Mouse (Mus musculus): ENCODE results near the gene Ssbp3. TPM values are rescaled to one million over a fixed set of nuclear protein-coding genes. Genes with fewer than 3 reads are reported as not detected.

Ssbp3 gene
- polyA plus RNA-seq, 1 experiment from 2014 or later: 73.2 TPM

DNA sequence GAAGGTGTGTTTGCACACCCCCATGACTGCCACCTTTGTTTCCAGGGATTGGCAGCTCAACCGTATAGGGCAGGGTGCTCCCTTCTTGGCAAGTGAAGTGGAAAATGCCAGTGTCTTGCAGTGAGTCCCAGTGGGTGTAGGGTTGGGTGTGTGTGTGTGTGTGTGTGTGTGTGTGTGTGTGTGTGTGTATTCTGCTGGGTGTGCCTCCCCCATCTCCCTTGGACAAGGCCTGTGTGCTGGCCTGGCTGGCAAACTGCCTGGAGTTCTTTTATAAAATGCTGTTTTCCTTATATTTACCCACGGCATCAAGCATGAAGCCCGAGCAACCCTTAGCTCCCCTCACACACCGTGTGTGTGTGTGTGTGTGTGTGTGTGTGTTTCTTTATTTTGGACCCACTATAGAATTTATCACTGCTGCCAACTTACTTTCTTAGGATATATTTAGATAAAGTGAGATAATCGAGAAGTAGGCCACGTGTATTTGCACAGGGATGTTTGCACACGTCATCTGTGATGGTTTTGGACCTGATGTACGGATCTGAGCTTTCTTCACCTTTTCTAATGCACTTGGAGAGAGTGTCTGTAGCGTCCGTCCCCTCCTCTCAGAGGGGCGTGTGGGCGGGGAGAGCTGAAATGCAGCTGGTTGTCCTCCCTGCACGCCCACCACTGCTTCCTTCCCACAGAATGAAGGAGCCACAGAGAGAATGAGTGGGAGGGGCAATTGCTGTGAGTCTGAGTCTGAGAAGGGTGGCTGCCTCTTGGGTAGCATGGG lies 86.0 kb downstream of the Ssbp3 start:
- DNase-seq (ENCODE audit: low spot score): no peak
- peaks cover 31% of the 10 kb centered on the region for H3K4me1 ChIP-seq (replicated peaks; ENCODE audit: control insufficient read depth, insufficient read depth, low read length)

DNA sequence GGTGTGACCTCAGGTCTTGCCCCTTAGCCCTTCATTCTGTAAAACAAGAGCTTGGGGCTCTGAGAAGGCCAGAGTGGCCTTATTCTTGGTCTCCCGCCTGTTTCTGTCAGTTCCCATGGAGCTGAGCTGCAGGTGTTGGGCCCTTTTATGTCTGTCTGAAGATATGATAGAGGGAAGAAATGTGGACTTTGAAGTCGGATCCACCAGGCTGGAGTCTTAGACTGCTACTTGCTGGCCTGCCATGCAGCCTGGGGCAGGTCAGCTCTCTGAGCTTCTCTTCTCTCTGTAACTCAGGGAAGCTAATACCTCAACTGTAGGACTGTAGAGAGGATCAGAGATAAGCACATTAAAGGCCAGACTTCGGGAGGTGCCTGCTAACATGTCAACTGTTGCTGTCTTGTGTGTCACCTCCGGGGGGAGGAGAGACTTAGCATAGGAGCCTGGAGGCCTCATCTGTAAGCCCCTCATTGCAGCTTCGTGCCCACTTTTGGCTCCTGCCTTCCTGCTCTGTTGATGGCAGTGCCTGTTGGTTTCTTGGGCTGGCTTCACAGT lies 90.8 kb downstream of the Ssbp3 start:
- peaks cover 46% of the 10 kb centered on the region for H3K4me1 ChIP-seq (replicated peaks; ENCODE audit: control insufficient read depth, insufficient read depth, low read length)
- no peak overlapping the region for H3K9ac ChIP-seq (ENCODE audit: low read length)
- H3K36me3 ChIP-seq (ENCODE audit: control insufficient read depth, insufficient read depth, low read length): no peaks in the 10 kb centered on the region
- DNase-seq (ENCODE audit: low spot score): no peak
- H3K9me3 ChIP-seq (ENCODE audit: control insufficient read depth, low read length): no peaks in the 10 kb centered on the region
- no peaks in the 10 kb centered on the region for H3K27me3 ChIP-seq (replicated peaks; ENCODE audit: control insufficient read depth, insufficient read depth, low read length)
- no peak for ATAC-seq (replicated peaks; ENCODE audit: low FRiP score, low TSS enrichment, low read depth)
- H3K27ac ChIP-seq (ENCODE audit: low read depth): 0 out of 2 replicates have a peak overlapping the region, but pooled peaks have one; percentile 1
- no peak overlapping the region for H3K4me2 ChIP-seq (ENCODE audit: low read length)
- WGBS: 61% methylated on average over 5 of the region's 5 CpGs
- no peak overlapping the region for H3K4me3 ChIP-seq (ENCODE audit: low read depth, low read length)

More for the DNA sequence above, 86.0 kb downstream of the Ssbp3 start:
- H3K27ac ChIP-seq (ENCODE audit: low read depth): no peak overlapping the region
- H3K36me3 ChIP-seq (ENCODE audit: control insufficient read depth, insufficient read depth, low read length): no peaks in the 10 kb centered on the region
- no peaks in the 10 kb centered on the region for H3K9me3 ChIP-seq (ENCODE audit: control insufficient read depth, low read length)
- ATAC-seq (replicated peaks; ENCODE audit: low FRiP score, low TSS enrichment, low read depth): no peak
- H3K9ac ChIP-seq (ENCODE audit: low read length): no peak overlapping the region
- no peak overlapping the region for H3K4me2 ChIP-seq (ENCODE audit: low read length)
- 33% methylated on average over 13 of the region's 13 CpGs for WGBS
- H3K4me3 ChIP-seq (ENCODE audit: low read depth, low read length): no peak overlapping the region
- H3K27me3 ChIP-seq (replicated peaks; ENCODE audit: control insufficient read depth, insufficient read depth, low read length): no peaks in the 10 kb centered on the region

DNA sequence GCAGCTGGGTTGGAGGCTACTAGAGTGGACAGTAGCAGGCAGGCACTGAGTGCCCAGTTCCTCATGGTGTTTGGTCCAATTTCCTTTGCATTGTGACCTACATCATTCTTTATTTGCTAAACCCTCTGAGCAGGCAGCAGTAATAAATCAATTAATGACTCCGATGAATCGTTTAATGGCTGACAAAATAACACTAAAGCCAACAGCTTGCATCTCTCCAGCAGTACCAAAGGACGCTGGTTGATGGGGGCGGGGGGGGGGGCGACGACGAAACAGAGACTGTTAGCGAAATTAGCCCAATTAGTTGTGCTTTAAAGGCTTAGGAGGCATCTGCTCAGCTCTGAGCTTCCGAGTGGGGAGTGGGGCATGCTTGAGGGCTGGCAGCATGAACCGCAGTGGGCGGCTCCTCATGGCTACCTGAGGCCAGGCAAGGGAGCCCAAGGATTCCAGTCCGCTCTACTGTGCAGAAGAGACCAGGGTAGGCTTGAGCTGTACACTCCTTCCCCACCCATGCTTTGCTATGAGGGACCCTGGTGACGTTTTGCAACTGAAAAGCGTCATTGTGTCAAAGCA lies 91.5 kb downstream of the Ssbp3 start:
- ATAC-seq (replicated peaks; ENCODE audit: low FRiP score, low TSS enrichment, low read depth): peak; percentile 32; the same call in 1 of the 2 replicates
- 49% methylated on average over 14 of the region's 14 CpGs for WGBS
- Histone ChIP-seq H3K4me1 (replicated peaks; ENCODE audit: control insufficient read depth, insufficient read depth, low read length) (peaks cover 39% of the 10 kb centered on the region), H3K36me3 (ENCODE audit: control insufficient read depth, insufficient read depth, low read length) (no peaks in the 10 kb centered on the region), H3K9ac (ENCODE audit: low read length) (no peak overlapping the region), H3K27ac (ENCODE audit: low read depth) (no peak overlapping the region), H3K27me3 (replicated peaks; ENCODE audit: control insufficient read depth, insufficient read depth, low read length) (no peaks in the 10 kb centered on the region), H3K9me3 (ENCODE audit: control insufficient read depth, low read length) (no peaks in the 10 kb centered on the region), H3K4me3 (ENCODE audit: low read depth, low read length) (no peak overlapping the region), H3K4me2 (ENCODE audit: low read length) (no peak overlapping the region)
- DNase-seq (ENCODE audit: low spot score): no peak

DNA sequence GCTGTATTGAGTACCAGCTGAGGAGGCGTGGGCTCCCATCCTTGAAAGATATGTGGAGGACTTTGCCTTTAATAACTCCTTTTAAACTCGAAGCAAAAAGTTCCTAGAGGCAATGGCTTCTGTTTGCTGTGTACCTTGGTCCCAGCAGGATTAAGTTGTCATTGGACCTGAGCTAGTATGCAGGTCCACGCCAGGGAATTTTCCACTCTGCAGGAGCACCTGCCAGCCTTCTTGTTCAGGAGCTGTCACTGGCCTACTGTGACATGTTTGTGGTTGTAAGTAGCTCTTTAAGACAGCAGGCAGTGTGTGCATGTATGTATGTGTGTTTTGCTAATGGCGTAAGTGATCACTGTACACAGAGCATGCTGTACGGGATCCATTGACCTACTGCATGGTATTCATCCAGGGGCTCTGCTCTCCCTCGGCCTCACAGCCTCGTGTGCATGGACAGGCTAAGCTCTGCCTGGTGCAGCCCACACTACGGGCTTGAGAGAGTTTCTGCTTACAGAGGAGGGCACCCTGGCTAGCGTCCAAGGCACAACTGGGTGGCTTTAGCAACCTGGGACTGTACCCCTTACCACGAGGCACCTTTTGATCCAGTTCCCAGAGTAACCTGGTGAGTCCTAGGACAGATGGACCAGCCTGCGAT lies 92.1 kb downstream of the Ssbp3 start:
- H3K36me3 ChIP-seq (ENCODE audit: control insufficient read depth, insufficient read depth, low read length): no peaks in the 10 kb centered on the region
- peaks cover 38% of the 10 kb centered on the region for H3K4me1 ChIP-seq (replicated peaks; ENCODE audit: control insufficient read depth, insufficient read depth, low read length)
- no peak overlapping the region for H3K9ac ChIP-seq (ENCODE audit: low read length)
- H3K9me3 ChIP-seq (ENCODE audit: control insufficient read depth, low read length): no peaks in the 10 kb centered on the region
- no peaks in the 10 kb centered on the region for H3K27me3 ChIP-seq (replicated peaks; ENCODE audit: control insufficient read depth, insufficient read depth, low read length)
- 69% methylated on average over 11 of the region's 11 CpGs for WGBS
- ATAC-seq (replicated peaks; ENCODE audit: low FRiP score, low TSS enrichment, low read depth) (no peak), DNase-seq (ENCODE audit: low spot score) (no peak)
- no peak overlapping the region for H3K27ac ChIP-seq (ENCODE audit: low read depth)
- H3K4me2 ChIP-seq (ENCODE audit: low read length): no peak overlapping the region
- H3K4me3 ChIP-seq (ENCODE audit: low read depth, low read length): no peak overlapping the region

GRCm38 (mm10) chr4:107003199-107003598 lies 92.7 kb downstream of the Ssbp3 start:
- H3K4me1 ChIP-seq (replicated peaks; ENCODE audit: control insufficient read depth, insufficient read depth, low read length): peaks cover 38% of the 10 kb centered on the region
- no peaks in the 10 kb centered on the region for H3K36me3 ChIP-seq (ENCODE audit: control insufficient read depth, insufficient read depth, low read length)
- no peak overlapping the region for H3K4me3 ChIP-seq (ENCODE audit: low read depth, low read length)
- no peak overlapping the region for H3K4me2 ChIP-seq (ENCODE audit: low read length)
- no peaks in the 10 kb centered on the region for H3K27me3 ChIP-seq (replicated peaks; ENCODE audit: control insufficient read depth, insufficient read depth, low read length)
- no peak for ATAC-seq (replicated peaks; ENCODE audit: low FRiP score, low TSS enrichment, low read depth)
- H3K9me3 ChIP-seq (ENCODE audit: control insufficient read depth, low read length): no peaks in the 10 kb centered on the region
- WGBS: 61% methylated on average over 2 of the region's 2 CpGs
- DNase-seq (ENCODE audit: low spot score): no peak
- no peak overlapping the region for H3K27ac ChIP-seq (ENCODE audit: low read depth)
- no peak overlapping the region for H3K9ac ChIP-seq (ENCODE audit: low read length)

GRCm38 (mm10) chr4:107003786-107004185 lies 93.3 kb downstream of the Ssbp3 start:
- H3K27me3 ChIP-seq (replicated peaks; ENCODE audit: control insufficient read depth, insufficient read depth, low read length): no peaks in the 10 kb centered on the region
- H3K9me3 ChIP-seq (ENCODE audit: control insufficient read depth, low read length): no peaks in the 10 kb centered on the region
- H3K36me3 ChIP-seq (ENCODE audit: control insufficient read depth, insufficient read depth, low read length): no peaks in the 10 kb centered on the region
- WGBS: 67% methylated on average over 3 of the region's 3 CpGs
- H3K27ac ChIP-seq (ENCODE audit: low read depth): no peak overlapping the region
- peaks cover 38% of the 10 kb centered on the region for H3K4me1 ChIP-seq (replicated peaks; ENCODE audit: control insufficient read depth, insufficient read depth, low read length)
- no peak for DNase-seq (ENCODE audit: low spot score)
- no peak for ATAC-seq (replicated peaks; ENCODE audit: low FRiP score, low TSS enrichment, low read depth)
- H3K4me3 ChIP-seq (ENCODE audit: low read depth, low read length): no peak overlapping the region
- H3K9ac ChIP-seq (ENCODE audit: low read length): no peak overlapping the region
- no peak overlapping the region for H3K4me2 ChIP-seq (ENCODE audit: low read length)

GRCm38 (mm10) chr4:107004346-107004745 lies 93.8 kb downstream of the Ssbp3 start:
- Histone ChIP-seq H3K4me1 (replicated peaks; ENCODE audit: control insufficient read depth, insufficient read depth, low read length) (peaks cover 38% of the 10 kb centered on the region), H3K9ac (ENCODE audit: low read length) (no peak overlapping the region), H3K27ac (ENCODE audit: low read depth) (no peak overlapping the region), H3K36me3 (ENCODE audit: control insufficient read depth, insufficient read depth, low read length) (no peaks in the 10 kb centered on the region), H3K4me2 (ENCODE audit: low read length) (no peak overlapping the region), H3K9me3 (ENCODE audit: control insufficient read depth, low read length) (no peaks in the 10 kb centered on the region), H3K27me3 (replicated peaks; ENCODE audit: control insufficient read depth, insufficient read depth, low read length) (no peaks in the 10 kb centered on the region), H3K4me3 (ENCODE audit: low read depth, low read length) (no peak overlapping the region)
- WGBS: 67% methylated on average over 3 of the region's 3 CpGs
- ATAC-seq (replicated peaks; ENCODE audit: low FRiP score, low TSS enrichment, low read depth) (no peak), DNase-seq (ENCODE audit: low spot score) (no peak)

GRCm38 (mm10) chr4:107005166-107005565 lies 94.7 kb downstream of the Ssbp3 start:
- no peaks in the 10 kb centered on the region for H3K9me3 ChIP-seq (ENCODE audit: control insufficient read depth, low read length)
- H3K9ac ChIP-seq (ENCODE audit: low read length): no peak overlapping the region
- ATAC-seq (replicated peaks; ENCODE audit: low FRiP score, low TSS enrichment, low read depth) (no peak), DNase-seq (ENCODE audit: low spot score) (no peak)
- WGBS: 80% methylated on average over 5 of the region's 5 CpGs
- no peak overlapping the region for H3K4me3 ChIP-seq (ENCODE audit: low read depth, low read length)
- H3K27me3 ChIP-seq (replicated peaks; ENCODE audit: control insufficient read depth, insufficient read depth, low read length): no peaks in the 10 kb centered on the region
- no peak overlapping the region for H3K4me2 ChIP-seq (ENCODE audit: low read length)
- H3K36me3 ChIP-seq (ENCODE audit: control insufficient read depth, insufficient read depth, low read length): peaks cover 7% of the 10 kb centered on the region
- no peak overlapping the region for H3K27ac ChIP-seq (ENCODE audit: low read depth)
- peaks cover 38% of the 10 kb centered on the region for H3K4me1 ChIP-seq (replicated peaks; ENCODE audit: control insufficient read depth, insufficient read depth, low read length)
